Mouse (Mus musculus) thymus, adult 2 months (tissue): ENCODE measurements around the gene Gng10.

ENCODE experiments used
- CTCF ChIP-seq: fragments of 200-500 bp; IDR thresholded peaks from 2 replicates; pipeline ENCODE4 v1.5.1; 2012; ENCODE audit warnings: mild to moderate bottlenecking, control low read depth, low read length, moderate library complexity, borderline replicate concordance; ENCODE audit not compliant: control insufficient read depth, poor library complexity, insufficient read depth; ENCODE audit errors: extremely low read depth
- POLR2A ChIP-seq: fragments of 200-500 bp; IDR thresholded peaks from 2 replicates; pipeline ENCODE4 v1.6.1; 2012; ENCODE audit warnings: mild to moderate bottlenecking, low read length, control low read depth, moderate library complexity; ENCODE audit not compliant: control insufficient read depth, poor library complexity, insufficient read depth; ENCODE audit errors: extremely low read depth

- TF ChIP-seq POLR2A (no peak), CTCF (no peak)
These were observed 12.3 kb downstream of the Gng10 start for GRCm38 (mm10) chr4:59047222-59047621.
